Mouse (Mus musculus) activated CD4-positive, CD25-positive, alpha-beta regulatory T cell (primary cell): ENCODE data around the gene Fgd1. TPM values are rescaled to one million over a fixed set of nuclear protein-coding genes. Genes with fewer than 3 reads are reported as not detected.

Experiments
- polyA plus RNA-seq, 2 experiments: library from polyadenylated mRNA; unstranded; fragments of 100-300 nt; shearing (Covaris generic); gene quantifications; one replicate each; pipeline ENCODE4 v1.2.1; 2017

Gene Fgd1
- polyA plus RNA-seq, result under 1 TPM; 0.23 to 0.69 TPM

GRCm38 (mm10) chrX:151045850-151046249, at the start of gene Fgd1:
TSS of gene Fgd1 (plus strand) at chrX:151046150.

DNA sequence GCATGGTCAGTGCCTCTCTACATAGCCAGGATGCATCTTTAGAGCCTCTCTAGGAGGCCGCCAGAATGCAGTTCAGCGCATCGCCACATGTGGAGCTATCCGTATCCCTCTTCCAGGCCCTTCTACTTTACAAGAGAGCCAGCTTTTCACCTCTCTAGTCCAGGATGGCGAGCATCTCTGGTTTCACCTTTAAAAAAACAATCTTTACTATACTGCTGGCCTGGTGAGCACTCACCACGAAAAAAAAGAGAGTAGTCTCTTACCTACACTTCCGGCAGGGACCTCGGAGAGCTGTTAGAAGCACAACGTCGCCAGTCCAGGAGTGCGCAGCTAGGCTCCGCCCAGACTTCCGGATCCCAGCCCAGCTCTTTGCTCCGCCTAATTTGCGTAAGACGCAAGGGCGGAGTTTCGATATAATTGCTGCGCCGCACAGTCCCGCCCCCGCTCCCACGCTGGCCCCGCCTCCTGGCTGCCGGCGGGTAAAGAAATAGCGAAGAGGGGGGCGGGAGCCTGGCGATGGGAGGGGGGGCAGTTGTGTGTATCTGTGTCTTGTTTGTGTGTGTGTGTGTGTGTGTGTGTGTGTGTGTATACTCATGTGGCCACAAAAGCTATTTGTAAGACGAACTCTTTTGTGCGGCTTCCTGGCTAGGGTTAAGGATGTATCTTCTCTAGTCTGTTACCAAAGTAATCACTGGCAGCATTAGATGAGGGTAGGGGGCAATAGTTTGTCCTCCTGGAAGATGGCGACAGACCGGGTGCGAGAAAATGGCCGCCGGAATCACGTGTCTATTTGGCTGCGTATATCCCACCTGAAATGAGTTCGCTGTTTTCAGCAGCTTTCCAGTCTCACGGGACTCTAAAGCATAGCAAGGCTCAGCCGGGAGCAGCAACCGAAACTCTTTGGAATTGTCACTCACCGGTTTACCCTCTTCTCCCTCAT, 28.7 kb upstream of the Fgd1 start, which contains the start of gene Gnl3l:
Gene Gnl3l, minus strand, starts transcription at position 385 of the 940 bp plus-strand sequence.

GRCm38 (mm10) chrX:151096171-151097058, 50.5 kb downstream of the Fgd1 start, which contains the start of gene Tsr2:
TSS of gene Tsr2 (minus strand) at chrX:151096543.

Other genes starting within 250 kb of the Fgd1 start
- gene Maged2, start 231.8 kb upstream of the Fgd1 start, polyA plus RNA-seq, result 10 to 100 TPM; 11.8 to 16.3 TPM
- 10 to 100 TPM; 15.3 to 20.6 TPM for gene Gnl3l, start 28.8 kb upstream of the Fgd1 start, polyA plus RNA-seq
- 10 to 100 TPM; 18.7 to 25.5 TPM for gene Tsr2, start 50.4 kb downstream of the Fgd1 start, polyA plus RNA-seq
- gene Wnk3, start 151.9 kb downstream of the Fgd1 start, polyA plus RNA-seq, result under 1 TPM; 0.13 to 0.16 TPM